Mouse (Mus musculus) thymus, adult 2 months (tissue): ENCODE data around the gene Retnlg. TPM values are rescaled to one million over a fixed set of nuclear protein-coding genes. Genes with fewer than 3 reads are reported as not detected.

ENCODE experiments used
- DNase-seq: peaks from one replicate; pipeline ENCODE4 v3.0.0; 2021
- H3K27ac ChIP-seq: fragments of 200-500 bp; 2 replicates; pipeline ENCODE4 v1.5.1; 2012; ENCODE audit warnings: low read length, control low read depth; ENCODE audit not compliant: control insufficient read depth, insufficient read depth
- H3K27me3 ChIP-seq: fragments of 200-500 bp; 2 replicates; pipeline ENCODE4 v1.6.1; 2012; ENCODE audit warnings: mild to moderate bottlenecking, low read length, moderate library complexity, mixed read lengths; ENCODE audit not compliant: control insufficient read depth, insufficient read depth
- H3K36me3 ChIP-seq: fragments of 200-500 bp; 2 replicates; pipeline ENCODE4 v1.6.1; 2012; ENCODE audit warnings: mild to moderate bottlenecking, low read length, moderate library complexity; ENCODE audit not compliant: control insufficient read depth, insufficient read depth
- H3K4me1 ChIP-seq: fragments of 200-500 bp; replicated peaks from 2 replicates; pipeline ENCODE4 v1.6.1; 2012; ENCODE audit warnings: low read length; ENCODE audit not compliant: control insufficient read depth, insufficient read depth
- H3K4me3 ChIP-seq: fragments of 200-500 bp; 2 replicates; pipeline ENCODE4 v1.5.1; 2012; ENCODE audit warnings: mild to moderate bottlenecking, low read length, control low read depth, moderate library complexity; ENCODE audit not compliant: control insufficient read depth, insufficient read depth
- CTCF ChIP-seq: fragments of 200-500 bp; IDR thresholded peaks from 2 replicates; pipeline ENCODE4 v1.5.1; 2012; ENCODE audit warnings: mild to moderate bottlenecking, control low read depth, low read length, moderate library complexity, borderline replicate concordance; ENCODE audit not compliant: control insufficient read depth, poor library complexity, insufficient read depth; ENCODE audit errors: extremely low read depth
- POLR2A ChIP-seq: fragments of 200-500 bp; IDR thresholded peaks from 2 replicates; pipeline ENCODE4 v1.6.1; 2012; ENCODE audit warnings: mild to moderate bottlenecking, low read length, control low read depth, moderate library complexity; ENCODE audit not compliant: control insufficient read depth, poor library complexity, insufficient read depth; ENCODE audit errors: extremely low read depth
- WGBS: fragments of 180-500 bp; shearing (Covaris S2); methylation state at CpG from one replicate; pipeline ENCODE4 v1.1.7; 2018; 5-methylcytosine and 5-hydroxymethylcytosine counted together
- polyA plus RNA-seq: library from polyadenylated mRNA; depleted of rRNA; stranded (reverse); fragments of >200 nt; gene quantifications from 2 replicates; pipeline ENCODE4 v1.2.3, GENCODE M21; 2012; rRNA removed

The Retnlg gene
- polyA plus RNA-seq, 1 experiment = 1.8 TPM

- WGBS = 93% methylated on average over 1 of the region's 1 CpGs
- no peaks in the 10 kb centered on the region for H3K4me1 ChIP-seq
- H3K4me3 ChIP-seq = no peak overlapping the region
- H3K36me3 ChIP-seq = no peaks in the 10 kb centered on the region
- no peak for DNase-seq
- TF ChIP-seq CTCF (no peak), POLR2A (no peak)
- H3K27me3 ChIP-seq = no peaks in the 10 kb centered on the region
- H3K27ac ChIP-seq = no peak overlapping the region
Observed at GRCm38 (mm10) chr16:48899868-48900267, 27.4 kb downstream of the Retnlg start.

- H3K4me3 ChIP-seq = no peak overlapping the region
- TF ChIP-seq POLR2A = no peak
- DNase-seq = no peak
- H3K27me3 ChIP-seq = no peaks in the 10 kb centered on the region
- 100% methylated on average over 1 of the region's 1 CpGs for WGBS
- no peak overlapping the region for H3K27ac ChIP-seq
- H3K36me3 ChIP-seq = no peaks in the 10 kb centered on the region
- H3K4me1 ChIP-seq = no peaks in the 10 kb centered on the region
Observed at GRCm38 (mm10) chr16:48911184-48911583, 38.8 kb downstream of the Retnlg start.

GRCm38 (mm10) chr16:48913206-48913605, 40.8 kb downstream of the Retnlg start:
- Histone ChIP-seq H3K27ac (no peak overlapping the region), H3K4me3 (no peak overlapping the region), H3K4me1 (no peaks in the 10 kb centered on the region), H3K27me3 (no peaks in the 10 kb centered on the region), H3K36me3 (no peaks in the 10 kb centered on the region)
- DNase-seq = no peak
- TF ChIP-seq CTCF (no peak), POLR2A (no peak)
- 98% methylated on average over 3 of the region's 3 CpGs for WGBS

GRCm38 (mm10) chr16:48923724-48924123, 51.3 kb downstream of the Retnlg start:
- TF ChIP-seq POLR2A = no peak
- TF ChIP-seq CTCF = no peak
- Histone ChIP-seq H3K36me3 (peaks cover 11% of the 10 kb centered on the region), H3K27ac (no peak overlapping the region), H3K27me3 (no peaks in the 10 kb centered on the region), H3K4me1 (no peaks in the 10 kb centered on the region), H3K4me3 (no peak overlapping the region)
- WGBS = 100% methylated on average over 1 of the region's 1 CpGs
- DNase-seq = no peak

Other genes starting within 250 kb of the Retnlg start
- gene Trat1, start 100.6 kb upstream of the Retnlg start, polyA plus RNA-seq = 25.5 and 34.4 TPM in 2 replicates
- 0.36 and 0.43 TPM in 2 replicates for gene Retnlb, start 55.8 kb upstream of the Retnlg start, polyA plus RNA-seq
- 32.0 and 56.9 TPM in 2 replicates for gene Retnla, start 30.1 kb upstream of the Retnlg start, polyA plus RNA-seq
- 4.4 and 5.7 TPM in 2 replicates for gene Dzip3, start 121.5 kb downstream of the Retnlg start, polyA plus RNA-seq
- 16.7 and 19.2 TPM in 2 replicates for gene Cip2a, start 121.6 kb downstream of the Retnlg start, polyA plus RNA-seq
- gene Myh15, start 184.9 kb downstream of the Retnlg start, polyA plus RNA-seq = 0.01 and 0.04 TPM in 2 replicates